Mouse (Mus musculus) liver, embryonic 13.5 days (tissue): ENCODE results near the gene Efcab12. TPM values are rescaled to one million over a fixed set of nuclear protein-coding genes. Genes with fewer than 3 reads are reported as not detected.
A peak's percentile ranks its signal among the peaks of the same experiment; 100 is the strongest.

Experiments used
- ATAC-seq: fragments of 200-750 bp; cut with Nextera tagmentation; 2 replicates; pipeline ENCODE4 v1.8.0; 2017; ENCODE audit warnings: low read depth, mild to moderate bottlenecking, moderate number of reproducible peaks, moderate library complexity
- DNase-seq: peaks from one replicate; pipeline ENCODE4 v3.0.0; 2022
- H3K27ac ChIP-seq: fragments of 300-500 bp; sonication (generic); 2 replicates; pipeline ENCODE4 v1.5.1; 2015; ENCODE audit warnings: moderate library complexity, mild to moderate bottlenecking, inconsistent platforms
- H3K27me3 ChIP-seq: fragments of 300-500 bp; sonication (generic); 2 replicates; pipeline ENCODE4 v1.6.1; 2015; ENCODE audit warnings: mild to moderate bottlenecking, inconsistent platforms
- H3K36me3 ChIP-seq: fragments of 300-500 bp; sonication (generic); 2 replicates; pipeline ENCODE4 v1.6.1; 2015; ENCODE audit warnings: mild to moderate bottlenecking, inconsistent platforms
- H3K4me1 ChIP-seq: fragments of 300-500 bp; sonication (generic); replicated peaks from 2 replicates; pipeline ENCODE4 v1.6.1; 2015; ENCODE audit warnings: inconsistent platforms
- H3K4me2 ChIP-seq: fragments of 300-500 bp; sonication (generic); 2 replicates; pipeline ENCODE4 v1.6.1; 2015; ENCODE audit warnings: inconsistent platforms, mild to moderate bottlenecking, moderate library complexity
- H3K4me3 ChIP-seq: fragments of 300-500 bp; sonication (generic); replicated peaks from 2 replicates; pipeline ENCODE4 v1.5.1; 2015; ENCODE audit warnings: mild to moderate bottlenecking, inconsistent platforms
- H3K9ac ChIP-seq: fragments of 300-500 bp; sonication (generic); 2 replicates; pipeline ENCODE4 v1.6.1; 2015; ENCODE audit warnings: mild to moderate bottlenecking, inconsistent platforms
- H3K9me3 ChIP-seq: fragments of 300-500 bp; sonication (generic); replicated peaks from 2 replicates; pipeline ENCODE4 v1.6.1; 2016; ENCODE audit warnings: inconsistent platforms
- WGBS: fragments of 180-500 bp; shearing (Covaris S2); methylation state at CpG from one replicate; pipeline ENCODE4 v1.1.7; 2015; ENCODE audit not compliant: insufficient replicate concordance; 5-methylcytosine and 5-hydroxymethylcytosine counted together
- polyA plus RNA-seq: library from polyadenylated mRNA; unstranded; fragments of >200 nt; fragmentation: Nextera tagmentation; extraction: Ambion mirVana; gene quantifications from 2 replicates; pipeline ENCODE4 v1.2.1, GENCODE M21; 2015

Efcab12 gene
- polyA plus RNA-seq, 1 experiment from 2014 or later: 0.15 TPM

- DNase-seq (peak; percentile 82), ATAC-seq (peak; percentile 81)
- H3K4me2 ChIP-seq: peak within 1 kb of the TSS; percentile 91
- WGBS: under 1% methylated on average over 47 of the region's 47 CpGs
- peak within 1 kb of the TSS; percentile 89 for H3K27ac ChIP-seq
- H3K9ac ChIP-seq: peak within 1 kb of the TSS; percentile 98
- H3K36me3 ChIP-seq: peaks cover 39% of the 10 kb centered on the region
- no peaks in the 10 kb centered on the region for H3K27me3 ChIP-seq
- peak within 1 kb of the TSS; percentile 87 for H3K4me3 ChIP-seq
- H3K9me3 ChIP-seq: no peaks in the 10 kb centered on the region
- H3K4me1 ChIP-seq: peaks cover 41% of the 10 kb centered on the region
Measured at GRCm38 (mm10) chr6:115808488-115809231, 29.6 kb downstream of the Efcab12 start, which contains the start of gene Rpl32. TSS of gene Rpl32 (minus strand) at chr6:115808747.

- Histone ChIP-seq H3K4me1 (peaks cover 40% of the 10 kb centered on the region), H3K27ac (peak overlapping the region; percentile 89), H3K27me3 (no peaks in the 10 kb centered on the region), H3K4me2 (peak overlapping the region; percentile 91), H3K36me3 (peaks cover 44% of the 10 kb centered on the region), H3K9ac (peak overlapping the region; percentile 98), H3K9me3 (no peaks in the 10 kb centered on the region), H3K4me3 (peak overlapping the region; percentile 87)
- DNase-seq: peak; percentile 15
- under 1% methylated on average over 22 of the region's 22 CpGs for WGBS
- ATAC-seq: no peak; the same call in 1 of the 2 replicates
Measured at GRCm38 (mm10) chr6:115808196-115808487, 30.1 kb downstream of the Efcab12 start.

DNA sequence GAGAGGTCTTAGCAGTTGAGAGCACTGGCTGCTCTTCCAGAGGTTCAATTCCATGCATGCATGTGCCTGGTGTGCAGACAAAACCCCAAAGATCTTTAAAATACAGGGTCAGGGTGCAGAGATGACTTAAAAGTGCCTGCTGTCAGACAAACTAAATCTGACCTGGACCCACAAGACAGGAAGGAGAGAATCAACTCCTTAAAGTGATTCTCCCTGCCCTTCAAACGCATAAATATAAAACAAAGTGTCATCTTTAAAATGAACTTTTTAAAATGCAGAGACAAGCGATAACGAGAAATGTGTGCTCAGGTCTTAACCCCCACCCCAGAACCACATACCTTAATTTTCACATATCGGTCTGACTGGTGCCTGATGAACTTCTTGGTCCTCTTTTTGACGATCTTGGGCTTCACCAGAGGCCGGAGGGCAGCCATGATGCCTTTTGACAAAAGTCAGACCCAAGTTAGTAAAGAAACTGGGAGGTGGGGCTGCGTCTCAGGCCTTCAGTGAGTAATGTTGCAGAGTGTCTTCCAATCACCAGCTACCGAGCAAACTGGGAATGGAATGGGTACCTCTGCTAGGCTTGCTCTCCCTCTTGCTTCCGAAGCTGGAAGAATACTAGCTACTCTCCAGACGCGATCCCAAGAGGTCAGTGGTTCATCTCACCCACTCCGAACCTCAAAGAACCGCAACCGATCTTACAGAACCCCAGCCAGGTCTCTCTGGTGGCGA is 30.6 kb downstream of the Efcab12 start:
- ATAC-seq (no peak), DNase-seq (no peak)
- WGBS: under 1% methylated on average over 15 of the region's 15 CpGs
- peak overlapping the region; percentile 89 for H3K27ac ChIP-seq
- H3K4me1 ChIP-seq: peaks cover 40% of the 10 kb centered on the region
- H3K4me2 ChIP-seq: peak overlapping the region; percentile 91
- peak overlapping the region; percentile 98 for H3K9ac ChIP-seq
- no peaks in the 10 kb centered on the region for H3K27me3 ChIP-seq
- no peaks in the 10 kb centered on the region for H3K9me3 ChIP-seq
- H3K4me3 ChIP-seq: peak overlapping the region; percentile 87
- H3K36me3 ChIP-seq: peaks cover 48% of the 10 kb centered on the region

GRCm38 (mm10) chr6:115804432-115805192 is 33.6 kb downstream of the Efcab12 start:
- peaks cover 72% of the 10 kb centered on the region for H3K36me3 ChIP-seq

GRCm38 (mm10) chr6:115803541-115804382 is 34.5 kb downstream of the Efcab12 start:
- 46% methylated on average over 16 of the region's 16 CpGs for WGBS
- peak; percentile 41 for DNase-seq
- no peak overlapping the region for H3K4me2 ChIP-seq
- H3K27ac ChIP-seq: peak overlapping the region; percentile 61
- no peak overlapping the region for H3K4me3 ChIP-seq
- H3K9me3 ChIP-seq: no peaks in the 10 kb centered on the region
- peaks cover 35% of the 10 kb centered on the region for H3K4me1 ChIP-seq
- H3K27me3 ChIP-seq: no peaks in the 10 kb centered on the region
- no peak overlapping the region for H3K9ac ChIP-seq
- ATAC-seq: peak; percentile 47
- H3K36me3 ChIP-seq: peaks cover 79% of the 10 kb centered on the region

More at GRCm38 (mm10) chr6:115804432-115805192, 33.6 kb downstream of the Efcab12 start:
- no peak for DNase-seq
- Histone ChIP-seq H3K4me3 (no peak overlapping the region), H3K9me3 (no peaks in the 10 kb centered on the region), H3K9ac (no peak overlapping the region), H3K4me2 (no peak overlapping the region), H3K27ac (no peak overlapping the region; the same call in 1 of the 2 replicates), H3K27me3 (no peaks in the 10 kb centered on the region), H3K4me1 (peaks cover 40% of the 10 kb centered on the region)
- no peak for ATAC-seq
- WGBS: 52% methylated on average over 10 of the region's 10 CpGs

DNA sequence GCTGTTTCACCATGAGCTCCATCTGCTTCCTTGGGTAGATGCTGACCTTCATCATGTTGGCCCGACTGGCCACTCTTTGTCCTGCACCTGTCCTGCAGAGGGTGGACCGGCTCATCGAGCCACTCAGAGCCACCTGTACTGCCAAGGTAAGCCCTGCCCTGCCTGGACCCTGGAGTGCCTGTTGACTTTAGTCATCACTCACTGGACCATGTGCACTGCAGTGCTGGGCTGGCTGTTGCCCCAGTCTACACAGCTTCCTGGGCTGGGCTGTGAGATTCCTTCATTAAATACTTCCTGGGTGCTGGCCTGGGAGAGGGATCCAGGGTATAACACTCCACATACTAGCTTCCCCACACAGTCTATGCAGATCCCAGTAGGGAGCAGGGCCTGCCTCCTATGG is 36.4 kb downstream of the Efcab12 start:
- H3K36me3 ChIP-seq: peaks cover 87% of the 10 kb centered on the region
- ATAC-seq (no peak), DNase-seq (no peak)
- no peaks in the 10 kb centered on the region for H3K9me3 ChIP-seq
- H3K9ac ChIP-seq: no peak overlapping the region
- no peak overlapping the region for H3K4me3 ChIP-seq
- no peaks in the 10 kb centered on the region for H3K27me3 ChIP-seq
- H3K4me1 ChIP-seq: peaks cover 26% of the 10 kb centered on the region
- H3K4me2 ChIP-seq: no peak overlapping the region
- 83% methylated on average over 3 of the region's 3 CpGs for WGBS
- H3K27ac ChIP-seq: no peak overlapping the region

DNA sequence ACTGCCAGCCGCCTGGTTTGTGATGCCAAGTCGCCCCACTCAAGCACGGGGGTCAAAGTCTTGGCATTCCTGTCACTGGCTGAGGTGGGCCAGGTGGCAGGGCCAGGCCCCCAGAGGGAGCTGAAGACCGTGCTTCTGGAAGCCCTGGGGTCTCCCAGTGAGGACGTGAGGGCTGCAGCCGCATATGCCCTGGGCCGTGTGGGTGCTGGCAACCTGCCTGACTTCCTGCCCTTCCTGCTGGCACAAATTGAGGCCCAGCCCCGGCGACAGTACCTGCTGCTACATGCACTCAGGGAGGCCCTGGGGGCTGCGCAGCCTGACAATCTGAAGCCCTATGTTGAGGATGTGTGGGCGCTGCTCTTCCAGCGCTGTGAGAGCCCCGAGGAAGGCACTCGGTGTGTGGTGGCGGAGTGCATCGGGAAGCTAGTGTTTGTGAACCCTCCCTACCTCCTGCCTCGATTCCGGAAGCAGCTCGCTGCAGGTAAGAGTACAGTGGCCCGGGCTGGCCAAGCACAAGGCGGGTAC is 45.5 kb downstream of the Efcab12 start:
- no peaks in the 10 kb centered on the region for H3K4me1 ChIP-seq
- H3K4me3 ChIP-seq: no peak overlapping the region
- no peaks in the 10 kb centered on the region for H3K9me3 ChIP-seq
- H3K27me3 ChIP-seq: no peaks in the 10 kb centered on the region
- DNase-seq (no peak), ATAC-seq (no peak)
- no peak overlapping the region for H3K4me2 ChIP-seq
- no peak overlapping the region for H3K9ac ChIP-seq
- 83% methylated on average over 21 of the region's 21 CpGs for WGBS
- peaks cover 65% of the 10 kb centered on the region for H3K36me3 ChIP-seq
- no peak overlapping the region for H3K27ac ChIP-seq

DNA sequence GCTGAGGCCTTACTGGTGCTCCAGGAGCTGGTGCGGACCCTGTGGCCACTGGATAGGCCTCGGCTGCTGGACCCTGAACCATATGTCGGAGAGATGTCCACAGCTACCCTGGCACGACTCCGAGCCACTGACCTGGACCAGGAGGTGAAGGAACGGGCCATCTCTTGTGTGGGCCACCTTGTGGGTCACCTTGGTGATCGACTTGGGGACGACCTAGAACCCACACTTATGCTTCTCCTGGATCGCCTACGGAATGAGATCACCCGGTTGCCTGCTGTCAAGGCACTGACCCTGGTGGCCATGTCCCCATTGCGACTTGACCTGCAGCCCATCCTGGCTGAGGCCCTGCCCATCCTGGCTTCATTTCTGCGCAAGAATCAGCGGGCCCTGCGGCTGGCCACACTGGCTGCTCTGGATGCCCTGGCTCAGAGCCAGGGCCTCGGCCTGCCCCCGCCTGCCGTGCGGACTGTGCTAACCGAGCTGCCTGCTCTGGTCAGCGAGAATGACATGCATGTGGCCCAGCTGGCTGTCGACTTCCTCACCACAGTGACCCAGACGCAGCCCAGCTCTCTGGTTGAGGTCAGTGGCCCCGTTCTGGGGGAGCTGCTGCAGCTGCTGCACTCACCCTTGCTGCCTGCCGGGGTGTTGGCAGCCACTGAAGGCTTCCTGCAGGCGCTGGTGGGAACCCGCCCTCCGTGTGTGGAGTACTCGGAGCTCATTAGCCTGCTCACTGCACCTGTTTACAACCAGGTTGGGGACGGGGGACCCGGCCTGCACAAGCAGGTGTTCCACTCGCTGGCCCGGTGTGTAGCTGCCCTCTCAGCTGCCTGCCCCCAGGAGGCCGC is 46.1 kb downstream of the Efcab12 start:
- WGBS: 82% methylated on average over 34 of the region's 34 CpGs
- peak; percentile 30; the same call in 1 of the 2 replicates for ATAC-seq
- H3K27me3 ChIP-seq: no peaks in the 10 kb centered on the region
- no peaks in the 10 kb centered on the region for H3K9me3 ChIP-seq
- H3K36me3 ChIP-seq: peaks cover 60% of the 10 kb centered on the region
- H3K9ac ChIP-seq: no peak overlapping the region
- H3K4me1 ChIP-seq: no peaks in the 10 kb centered on the region
- no peak overlapping the region for H3K4me2 ChIP-seq
- DNase-seq: no peak
- H3K27ac ChIP-seq: no peak overlapping the region
- no peak overlapping the region for H3K4me3 ChIP-seq

DNA sequence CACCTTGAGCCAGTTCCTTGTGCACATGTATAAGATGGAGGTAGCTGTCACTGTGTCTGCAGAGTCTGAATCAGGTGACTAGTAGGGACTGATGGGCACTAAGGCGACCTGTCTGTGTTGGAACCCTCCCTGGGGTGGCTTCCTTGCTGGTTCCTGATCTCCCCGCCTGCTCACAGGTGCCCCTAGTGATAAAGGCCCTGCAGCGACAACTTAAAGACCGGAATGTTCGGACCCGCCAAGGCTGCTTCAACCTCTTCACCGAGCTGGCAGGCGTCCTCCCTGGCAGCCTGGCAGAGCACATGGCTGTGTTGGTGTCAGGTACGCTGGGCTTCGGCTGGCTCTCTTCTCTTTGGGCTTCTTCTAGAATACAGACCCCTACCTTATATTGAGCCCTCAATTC is 47.2 kb downstream of the Efcab12 start:
- ATAC-seq (no peak), DNase-seq (no peak)
- Histone ChIP-seq H3K9me3 (no peaks in the 10 kb centered on the region), H3K9ac (no peak overlapping the region), H3K36me3 (peaks cover 65% of the 10 kb centered on the region), H3K4me2 (no peak overlapping the region), H3K27ac (no peak overlapping the region), H3K4me3 (no peak overlapping the region), H3K4me1 (no peaks in the 10 kb centered on the region), H3K27me3 (no peaks in the 10 kb centered on the region)
- WGBS: 71% methylated on average over 10 of the region's 10 CpGs

DNA sequence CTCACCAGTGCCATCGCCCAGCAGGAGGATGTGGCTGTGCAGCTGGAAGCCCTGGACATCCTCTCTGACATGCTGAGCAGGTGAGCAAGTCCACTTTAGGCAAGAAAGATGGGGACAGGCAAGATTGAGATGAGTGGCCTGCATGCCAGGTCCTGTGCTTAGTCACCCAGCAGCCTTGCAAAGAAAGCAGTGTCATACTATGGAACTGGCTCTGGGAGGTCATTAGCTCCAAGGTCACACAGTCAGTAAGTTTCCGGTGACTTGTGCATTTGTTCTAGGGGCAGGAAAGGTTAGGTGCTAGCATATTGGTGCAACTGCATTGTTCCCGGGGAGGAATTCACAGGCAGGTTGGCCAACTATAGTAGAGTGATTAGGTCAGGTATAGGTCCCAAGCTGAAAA is 55.4 kb downstream of the Efcab12 start:
- peaks cover 50% of the 10 kb centered on the region for H3K36me3 ChIP-seq

More for the DNA sequence above, 55.4 kb downstream of the Efcab12 start:
- ATAC-seq (no peak), DNase-seq (no peak)
- Histone ChIP-seq H3K4me3 (no peak overlapping the region), H3K4me2 (no peak overlapping the region), H3K27ac (no peak overlapping the region), H3K4me1 (no peaks in the 10 kb centered on the region), H3K27me3 (no peaks in the 10 kb centered on the region), H3K9ac (no peak overlapping the region), H3K9me3 (no peaks in the 10 kb centered on the region)
- WGBS: 73% methylated on average over 3 of the region's 3 CpGs
